Mouse (Mus musculus): Measurements from ENCODE around the gene Igfals. TPM values are rescaled to one million over a fixed set of nuclear protein-coding genes. Genes with fewer than 3 reads are reported as not detected.
A peak's percentile ranks its signal among the peaks of the same experiment; 100 is the strongest.

Gene Igfals
- 6.2 and 7.4 TPM in 2 replicates for polyA plus RNA-seq (2015; fragmentation: Nextera tagmentation; extraction: Ambion mirVana)

- no peak within 1 kb of the TSS for H3K9ac ChIP-seq (ENCODE audit: low read depth, low read length)
- H3K36me3 ChIP-seq (ENCODE audit: control insufficient read depth, insufficient read depth, low read length): 0 out of 2 replicates have a peak, but pooled peaks cover 11% of the 10 kb centered on the region
- no peak within 1 kb of the TSS for H3K27ac ChIP-seq (ENCODE audit: low read length)
- no peaks in the 10 kb centered on the region for H3K9me3 ChIP-seq (ENCODE audit: control insufficient read depth, low read length)
- H3K27me3 ChIP-seq (replicated peaks; ENCODE audit: control insufficient read depth, insufficient read depth, low read length): no peaks in the 10 kb centered on the region
- H3K4me3 ChIP-seq (ENCODE audit: low read length): no peak within 1 kb of the TSS
- WGBS: 87% methylated on average over 8 of the region's 8 CpGs
- H3K4me2 ChIP-seq (ENCODE audit: low read depth, low read length): no peak within 1 kb of the TSS
- no peak for ATAC-seq
- no peaks in the 10 kb centered on the region for H3K4me1 ChIP-seq (ENCODE audit: control insufficient read depth, insufficient read depth, low read length)
Observed at GRCm38 (mm10) chr17:24865776-24866175, at the start of gene Igfals. Gene Igfals (plus strand): TSS chr17:24865997.

GRCm38 (mm10) chr17:24817503-24817902 lies 48.3 kb upstream of the Igfals start:
- Histone ChIP-seq H3K4me1 (ENCODE audit: control insufficient read depth, insufficient read depth, low read length) (no peaks in the 10 kb centered on the region), H3K36me3 (ENCODE audit: control insufficient read depth, insufficient read depth, low read length) (no peaks in the 10 kb centered on the region)
- WGBS: 43% methylated on average over 1 of the region's 1 CpGs

GRCm38 (mm10) chr17:24818172-24818571 lies 47.6 kb upstream of the Igfals start:
- no peaks in the 10 kb centered on the region for H3K9me3 ChIP-seq (ENCODE audit: control insufficient read depth, low read length)
- H3K27ac ChIP-seq (ENCODE audit: low read length): no peak overlapping the region
- ATAC-seq: no peak
- no peaks in the 10 kb centered on the region for H3K36me3 ChIP-seq (ENCODE audit: control insufficient read depth, insufficient read depth, low read length)
- H3K27me3 ChIP-seq (replicated peaks; ENCODE audit: control insufficient read depth, insufficient read depth, low read length): no peaks in the 10 kb centered on the region
- WGBS: 48% methylated on average over 6 of the region's 6 CpGs
- H3K4me2 ChIP-seq (ENCODE audit: low read depth, low read length): no peak overlapping the region
- no peak overlapping the region for H3K4me3 ChIP-seq (ENCODE audit: low read length)
- no peak overlapping the region for H3K9ac ChIP-seq (ENCODE audit: low read depth, low read length)
- H3K4me1 ChIP-seq (ENCODE audit: control insufficient read depth, insufficient read depth, low read length): no peaks in the 10 kb centered on the region

More at GRCm38 (mm10) chr17:24817503-24817902, 48.3 kb upstream of the Igfals start:
- Histone ChIP-seq H3K4me3 (ENCODE audit: low read length) (no peak overlapping the region), H3K9me3 (ENCODE audit: control insufficient read depth, low read length) (no peaks in the 10 kb centered on the region), H3K27ac (ENCODE audit: low read length) (no peak overlapping the region), H3K27me3 (replicated peaks; ENCODE audit: control insufficient read depth, insufficient read depth, low read length) (no peaks in the 10 kb centered on the region), H3K4me2 (ENCODE audit: low read depth, low read length) (no peak overlapping the region), H3K9ac (ENCODE audit: low read depth, low read length) (no peak overlapping the region)
- ATAC-seq: no peak

- WGBS: 52% methylated on average over 2 of the region's 2 CpGs
- Histone ChIP-seq H3K9me3 (ENCODE audit: control insufficient read depth, low read length) (no peaks in the 10 kb centered on the region), H3K4me2 (ENCODE audit: low read depth, low read length) (no peak overlapping the region), H3K27me3 (replicated peaks; ENCODE audit: control insufficient read depth, insufficient read depth, low read length) (no peaks in the 10 kb centered on the region), H3K4me3 (ENCODE audit: low read length) (no peak overlapping the region), H3K4me1 (ENCODE audit: control insufficient read depth, insufficient read depth, low read length) (no peaks in the 10 kb centered on the region), H3K27ac (ENCODE audit: low read length) (no peak overlapping the region), H3K36me3 (ENCODE audit: control insufficient read depth, insufficient read depth, low read length) (no peaks in the 10 kb centered on the region), H3K9ac (ENCODE audit: low read depth, low read length) (no peak overlapping the region)
- ATAC-seq: no peak
Observed at GRCm38 (mm10) chr17:24819469-24819868, 46.3 kb upstream of the Igfals start.

GRCm38 (mm10) chr17:24821351-24822280 lies 44.2 kb upstream of the Igfals start:
- no peak overlapping the region for H3K27ac ChIP-seq (ENCODE audit: low read length)
- no peak for ATAC-seq
- no peaks in the 10 kb centered on the region for H3K4me1 ChIP-seq (ENCODE audit: control insufficient read depth, insufficient read depth, low read length)
- H3K9me3 ChIP-seq (ENCODE audit: control insufficient read depth, low read length): no peaks in the 10 kb centered on the region
- H3K36me3 ChIP-seq (ENCODE audit: control insufficient read depth, insufficient read depth, low read length): no peaks in the 10 kb centered on the region
- no peaks in the 10 kb centered on the region for H3K27me3 ChIP-seq (replicated peaks; ENCODE audit: control insufficient read depth, insufficient read depth, low read length)
- 47% methylated on average over 3 of the region's 3 CpGs for WGBS
- H3K9ac ChIP-seq (ENCODE audit: low read depth, low read length): no peak overlapping the region
- no peak overlapping the region for H3K4me2 ChIP-seq (ENCODE audit: low read depth, low read length)
- H3K4me3 ChIP-seq (ENCODE audit: low read length): no peak overlapping the region

GRCm38 (mm10) chr17:24839842-24840241 lies 26.0 kb upstream of the Igfals start, which contains the start of gene Hagh:
Gene Hagh (plus strand): TSS chr17:24840143.
- no peak within 1 kb of the TSS for H3K27ac ChIP-seq (ENCODE audit: low read length)
- 65% methylated on average over 8 of the region's 8 CpGs for WGBS
- no peak for ATAC-seq

GRCm38 (mm10) chr17:24840341-24840740 lies 25.5 kb upstream of the Igfals start:
- H3K4me2 ChIP-seq (ENCODE audit: low read depth, low read length): no peak overlapping the region
- no peaks in the 10 kb centered on the region; the same call in 1 of the 2 replicates for H3K27me3 ChIP-seq (replicated peaks; ENCODE audit: control insufficient read depth, insufficient read depth, low read length)
- H3K9me3 ChIP-seq (ENCODE audit: control insufficient read depth, low read length): no peaks in the 10 kb centered on the region
- WGBS: 38% methylated on average over 5 of the region's 5 CpGs
- H3K4me1 ChIP-seq (ENCODE audit: control insufficient read depth, insufficient read depth, low read length): no peaks in the 10 kb centered on the region
- no peak overlapping the region for H3K4me3 ChIP-seq (ENCODE audit: low read length)
- no peak overlapping the region for H3K9ac ChIP-seq (ENCODE audit: low read depth, low read length)
- H3K36me3 ChIP-seq (ENCODE audit: control insufficient read depth, insufficient read depth, low read length): no peaks in the 10 kb centered on the region
- ATAC-seq: no peak
- H3K27ac ChIP-seq (ENCODE audit: low read length): no peak overlapping the region

More at GRCm38 (mm10) chr17:24839842-24840241, 26.0 kb upstream of the Igfals start, which contains the start of gene Hagh:
- Histone ChIP-seq H3K4me3 (ENCODE audit: low read length) (no peak within 1 kb of the TSS), H3K27me3 (replicated peaks; ENCODE audit: control insufficient read depth, insufficient read depth, low read length) (no peaks in the 10 kb centered on the region; the same call in 1 of the 2 replicates), H3K9me3 (ENCODE audit: control insufficient read depth, low read length) (no peaks in the 10 kb centered on the region), H3K4me1 (ENCODE audit: control insufficient read depth, insufficient read depth, low read length) (no peaks in the 10 kb centered on the region), H3K4me2 (ENCODE audit: low read depth, low read length) (no peak within 1 kb of the TSS), H3K9ac (ENCODE audit: low read depth, low read length) (no peak within 1 kb of the TSS), H3K36me3 (ENCODE audit: control insufficient read depth, insufficient read depth, low read length) (no peaks in the 10 kb centered on the region)

- Histone ChIP-seq H3K9me3 (ENCODE audit: control insufficient read depth, low read length) (no peaks in the 10 kb centered on the region), H3K27ac (ENCODE audit: low read length) (no peak overlapping the region), H3K27me3 (replicated peaks; ENCODE audit: control insufficient read depth, insufficient read depth, low read length) (no peaks in the 10 kb centered on the region), H3K36me3 (ENCODE audit: control insufficient read depth, insufficient read depth, low read length) (no peaks in the 10 kb centered on the region), H3K9ac (ENCODE audit: low read depth, low read length) (no peak overlapping the region), H3K4me2 (ENCODE audit: low read depth, low read length) (no peak overlapping the region), H3K4me3 (ENCODE audit: low read length) (no peak overlapping the region), H3K4me1 (ENCODE audit: control insufficient read depth, insufficient read depth, low read length) (no peaks in the 10 kb centered on the region)
- 51% methylated on average over 4 of the region's 4 CpGs for WGBS
- peak; percentile 34; the same call in 1 of the 2 replicates for ATAC-seq
Observed at GRCm38 (mm10) chr17:24841133-24841532, 24.7 kb upstream of the Igfals start.

GRCm38 (mm10) chr17:24842631-24843030 lies 23.2 kb upstream of the Igfals start:
- WGBS: 66% methylated on average over 2 of the region's 2 CpGs

More at GRCm38 (mm10) chr17:24842631-24843030, 23.2 kb upstream of the Igfals start:
- no peak for ATAC-seq
- Histone ChIP-seq H3K36me3 (ENCODE audit: control insufficient read depth, insufficient read depth, low read length) (no peaks in the 10 kb centered on the region), H3K4me2 (ENCODE audit: low read depth, low read length) (no peak overlapping the region), H3K9ac (ENCODE audit: low read depth, low read length) (no peak overlapping the region), H3K9me3 (ENCODE audit: control insufficient read depth, low read length) (no peaks in the 10 kb centered on the region), H3K27me3 (replicated peaks; ENCODE audit: control insufficient read depth, insufficient read depth, low read length) (no peaks in the 10 kb centered on the region), H3K4me3 (ENCODE audit: low read length) (no peak overlapping the region), H3K4me1 (ENCODE audit: control insufficient read depth, insufficient read depth, low read length) (no peaks in the 10 kb centered on the region), H3K27ac (ENCODE audit: low read length) (no peak overlapping the region)

Data from intestine, embryonic 16.5 days (tissue).